Mouse (Mus musculus) heart, embryonic 16.5 days (tissue): ENCODE measurements around the gene Cdh6. TPM values are rescaled to one million over a fixed set of nuclear protein-coding genes. Genes with fewer than 3 reads are reported as not detected.

Experiments
- ATAC-seq: fragments of 200-750 bp; cut with Nextera tagmentation; replicated peaks from 2 replicates; pipeline ENCODE4 v1.8.0; 2017; ENCODE audit warnings: moderate number of reproducible peaks; ENCODE audit not compliant: insufficient read depth, low FRiP score; ENCODE audit errors: extremely low read depth
- H3K27ac ChIP-seq: fragments of 300-500 bp; sonication (generic); 2 replicates; pipeline ENCODE4 v1.5.1; 2014; ENCODE audit warnings: mild to moderate bottlenecking, low read length, control low read depth, moderate library complexity
- H3K27me3 ChIP-seq: fragments of 300-500 bp; sonication (generic); 2 replicates; pipeline ENCODE4 v1.6.1; 2014; ENCODE audit warnings: low read length, mixed read lengths; ENCODE audit not compliant: control insufficient read depth, insufficient read depth
- H3K36me3 ChIP-seq: fragments of 300-500 bp; sonication (generic); 2 replicates; pipeline ENCODE4 v1.6.1; 2014; ENCODE audit not compliant: control insufficient read depth, insufficient read depth
- H3K4me1 ChIP-seq: fragments of 300-500 bp; sonication (generic); 2 replicates; pipeline ENCODE4 v1.6.1; 2014; ENCODE audit warnings: low read length, mixed read lengths; ENCODE audit not compliant: control insufficient read depth, insufficient read depth
- H3K4me2 ChIP-seq: fragments of 300-500 bp; sonication (generic); 2 replicates; pipeline ENCODE4 v1.6.1; 2014; ENCODE audit warnings: low read depth, mild to moderate bottlenecking, control low read depth, low read length
- H3K4me3 ChIP-seq: fragments of 300-500 bp; sonication (generic); 2 replicates; pipeline ENCODE4 v1.5.1; 2014; ENCODE audit warnings: mild to moderate bottlenecking, control low read depth, low read length
- H3K9ac ChIP-seq: fragments of 300-500 bp; sonication (generic); 2 replicates; pipeline ENCODE4 v1.6.1; 2014; ENCODE audit warnings: low read length, control low read depth
- H3K9me3 ChIP-seq: fragments of 300-500 bp; sonication (generic); replicated peaks from 2 replicates; pipeline ENCODE4 v1.6.1; 2016; ENCODE audit warnings: low read length; ENCODE audit not compliant: control insufficient read depth
- WGBS: fragments of 180-500 bp; shearing (Covaris S2); extraction: QIAGEN DNeasy Blood & Tissue Kit; methylation state at CpG from one replicate; pipeline ENCODE4 v1.1.7; 2014; 5-methylcytosine and 5-hydroxymethylcytosine counted together
- polyA plus RNA-seq: library from polyadenylated mRNA; unstranded; fragments of >200 nt; fragmentation: Nextera tagmentation; extraction: Ambion mirVana; gene quantifications from 2 replicates; pipeline ENCODE4 v1.2.1, GENCODE M21; 2015

Gene Cdh6
- polyA plus RNA-seq, 1 experiment from 2014 or later, result 1.4 TPM

DNA sequence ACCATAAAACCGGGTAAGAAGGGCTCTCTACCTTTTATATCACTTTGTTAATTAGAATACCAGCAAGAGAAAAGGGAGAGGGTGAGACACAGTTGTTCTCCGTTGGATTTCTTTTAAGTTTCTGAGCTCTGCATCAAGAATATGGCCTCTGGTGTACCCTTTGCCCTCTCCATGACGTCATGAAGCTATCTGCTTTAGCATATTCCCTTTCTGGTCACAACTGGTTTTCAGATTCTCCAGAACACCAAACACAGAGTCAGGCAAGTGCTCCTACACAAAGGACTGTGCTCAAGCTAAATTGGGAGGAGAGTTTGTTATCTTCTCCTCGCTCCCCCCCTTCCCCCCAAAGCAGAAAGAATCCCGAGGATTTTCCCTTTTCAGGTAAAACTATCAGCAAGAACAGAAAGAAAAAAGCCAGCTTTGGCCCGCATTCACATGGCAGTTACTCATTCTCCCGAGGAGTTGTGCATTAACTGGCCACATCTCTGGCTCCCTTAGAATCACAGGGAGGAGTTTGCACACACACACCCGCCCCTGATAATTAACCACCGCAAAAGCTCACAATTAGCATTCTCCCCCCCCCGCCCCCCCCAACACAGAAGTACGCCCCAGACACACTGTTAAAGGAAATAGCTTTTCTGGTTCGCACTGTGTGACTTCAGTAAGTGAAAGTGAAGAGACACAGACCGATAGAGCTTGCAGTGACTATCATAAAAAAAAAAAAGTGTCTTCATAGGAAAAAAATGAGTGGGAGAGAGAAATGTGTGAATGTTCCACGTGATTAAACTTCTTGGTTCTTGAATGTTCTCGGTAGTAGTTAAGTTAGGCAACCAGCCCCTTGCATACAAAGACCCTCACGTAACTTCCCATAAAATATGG is 1.8 kb downstream of the Cdh6 start:
- 4% methylated on average over 16 of the region's 16 CpGs for whole genome bisulfite sequencing
- Histone ChIP-seq H3K9me3 (no peaks in the 10 kb centered on the region), H3K27me3 (peaks cover 15% of the 10 kb centered on the region), H3K36me3 (no peaks in the 10 kb centered on the region), H3K9ac (peak overlapping the region; percentile 47), H3K4me3 (peak overlapping the region; percentile 53), H3K4me2 (peak overlapping the region; percentile 69), H3K4me1 (peaks cover 8% of the 10 kb centered on the region), H3K27ac (no peak overlapping the region)
- no peak for ATAC-seq

DNA sequence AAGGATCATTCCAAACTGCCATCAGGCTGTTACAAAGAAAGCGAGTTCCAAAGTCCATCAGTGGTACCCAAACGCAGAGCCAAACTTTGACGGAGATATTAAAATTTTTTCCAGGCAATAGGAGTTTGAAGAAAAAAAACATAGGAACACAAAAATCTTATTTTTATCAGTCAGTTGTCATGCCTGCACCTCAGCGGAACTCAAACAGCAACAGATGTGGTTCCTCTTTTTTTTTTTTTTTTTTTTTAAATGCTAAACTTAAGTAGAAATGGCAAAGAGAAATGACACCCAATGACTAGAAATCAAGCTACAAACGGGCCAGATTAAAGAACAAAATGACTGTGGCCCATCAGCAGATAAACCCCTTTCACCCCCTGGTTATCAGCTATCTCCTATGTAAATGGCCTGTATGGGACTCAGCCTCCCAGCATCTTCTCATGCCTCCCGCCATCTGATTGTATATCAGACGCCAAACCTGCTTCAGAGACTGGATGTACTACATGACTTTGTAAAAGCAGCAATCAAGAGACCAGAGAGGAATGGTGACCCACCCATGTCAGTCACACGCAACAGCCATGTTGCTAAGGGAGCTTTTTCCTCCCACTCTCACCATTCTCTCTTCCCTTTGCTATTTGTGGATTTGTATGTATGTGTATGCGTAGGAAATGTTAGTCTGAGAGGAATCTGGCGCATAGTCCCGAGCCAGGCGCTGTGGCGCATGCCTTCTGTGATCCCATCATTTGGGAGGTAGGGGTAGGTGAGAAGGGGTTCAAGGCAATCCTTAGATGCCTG is 8.2 kb downstream of the Cdh6 start:
- H3K4me1 ChIP-seq, result no peaks in the 10 kb centered on the region
- H3K36me3 ChIP-seq, result no peaks in the 10 kb centered on the region
- 87% methylated on average over 13 of the region's 13 CpGs for WGBS
- ATAC-seq, result no peak
- H3K9ac ChIP-seq, result no peak overlapping the region
- no peaks in the 10 kb centered on the region for H3K9me3 ChIP-seq
- H3K27me3 ChIP-seq, result no peaks in the 10 kb centered on the region
- H3K27ac ChIP-seq, result no peak overlapping the region
- H3K4me3 ChIP-seq, result no peak overlapping the region
- no peak overlapping the region for H3K4me2 ChIP-seq

GRCm38 (mm10) chr15:13155820-13156219 is 17.7 kb downstream of the Cdh6 start:
- Histone ChIP-seq H3K27ac (no peak overlapping the region), H3K4me1 (peaks cover 9% of the 10 kb centered on the region), H3K4me2 (no peak overlapping the region), H3K9me3 (no peaks in the 10 kb centered on the region), H3K27me3 (no peaks in the 10 kb centered on the region), H3K9ac (no peak overlapping the region), H3K36me3 (no peaks in the 10 kb centered on the region), H3K4me3 (no peak overlapping the region)
- 92% methylated on average over 5 of the region's 5 CpGs for WGBS
- ATAC-seq, result no peak

DNA sequence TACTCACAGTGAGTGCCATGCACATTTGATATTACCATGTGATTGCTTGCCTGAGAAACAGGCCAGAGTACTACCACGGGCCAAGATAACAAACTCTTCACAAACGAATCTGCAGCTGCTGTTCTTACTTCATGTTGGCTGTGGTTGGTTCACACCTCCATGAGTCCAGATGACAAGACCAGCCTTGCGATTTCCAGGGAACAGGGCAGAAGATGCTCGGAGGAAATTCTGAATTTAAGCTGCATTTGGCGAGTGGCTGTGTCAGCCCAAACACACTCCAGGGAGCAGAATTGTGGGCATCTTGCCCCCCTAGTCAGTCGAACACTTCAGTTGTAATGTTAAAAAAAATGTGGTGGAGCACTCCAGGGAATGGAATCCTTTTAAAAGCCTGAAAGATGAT is 18.1 kb downstream of the Cdh6 start:
- Histone ChIP-seq H3K9ac (no peak overlapping the region), H3K27ac (no peak overlapping the region), H3K36me3 (no peaks in the 10 kb centered on the region), H3K4me3 (no peak overlapping the region), H3K27me3 (no peaks in the 10 kb centered on the region), H3K4me2 (no peak overlapping the region), H3K9me3 (no peaks in the 10 kb centered on the region), H3K4me1 (peaks cover 9% of the 10 kb centered on the region)
- no peak for ATAC-seq
- 70% methylated on average over 6 of the region's 6 CpGs for WGBS

DNA sequence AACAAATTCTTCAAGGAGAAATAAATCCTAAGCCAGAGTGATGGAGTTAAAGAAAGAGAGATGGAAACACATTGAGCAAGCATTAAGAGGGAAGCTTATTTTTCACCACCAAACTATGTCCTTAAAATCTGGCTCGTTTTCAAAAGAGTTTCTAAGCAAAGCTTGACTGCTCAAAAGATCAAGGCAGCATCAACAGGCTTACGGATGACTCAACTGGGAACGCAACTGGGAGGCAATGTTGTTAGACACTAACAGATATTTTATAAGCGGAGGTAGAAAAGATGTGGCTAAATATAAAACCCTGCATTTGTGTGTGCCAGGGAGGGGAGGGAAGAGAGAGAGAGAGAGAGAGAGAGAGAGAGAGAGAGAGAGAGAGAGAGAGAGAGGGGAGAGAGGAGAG is 31.5 kb downstream of the Cdh6 start:
- Histone ChIP-seq H3K27ac (no peak overlapping the region), H3K4me3 (no peak overlapping the region), H3K4me1 (no peaks in the 10 kb centered on the region), H3K36me3 (no peaks in the 10 kb centered on the region), H3K9me3 (no peaks in the 10 kb centered on the region), H3K4me2 (no peak overlapping the region), H3K27me3 (no peaks in the 10 kb centered on the region), H3K9ac (no peak overlapping the region)
- ATAC-seq, result no peak
- WGBS, result 64% methylated on average over 4 of the region's 4 CpGs

DNA sequence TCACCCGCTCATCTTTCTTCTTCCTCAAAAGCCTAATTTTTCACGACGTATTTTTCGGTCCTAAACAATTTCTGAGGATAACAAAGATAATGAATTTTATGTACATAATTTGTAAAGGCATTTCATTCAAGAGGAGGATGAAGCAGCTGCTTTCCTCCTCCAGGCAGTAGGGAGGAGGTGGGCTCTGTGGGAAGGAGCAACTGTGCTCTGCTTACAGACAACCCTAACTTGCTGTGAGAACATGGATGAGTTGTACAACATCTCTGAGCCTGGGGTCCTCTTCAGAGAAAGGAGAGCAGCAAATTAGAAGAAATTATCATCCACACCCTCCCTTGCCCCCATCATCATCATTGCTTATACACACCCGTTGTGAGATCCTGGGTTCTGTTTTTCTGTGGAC is 33.8 kb downstream of the Cdh6 start:
- Histone ChIP-seq H3K9me3 (no peaks in the 10 kb centered on the region), H3K4me3 (no peak overlapping the region), H3K4me2 (no peak overlapping the region), H3K36me3 (no peaks in the 10 kb centered on the region), H3K27ac (no peak overlapping the region), H3K9ac (no peak overlapping the region), H3K4me1 (no peaks in the 10 kb centered on the region), H3K27me3 (no peaks in the 10 kb centered on the region)
- 82% methylated on average over 5 of the region's 5 CpGs for WGBS
- no peak for ATAC-seq

DNA sequence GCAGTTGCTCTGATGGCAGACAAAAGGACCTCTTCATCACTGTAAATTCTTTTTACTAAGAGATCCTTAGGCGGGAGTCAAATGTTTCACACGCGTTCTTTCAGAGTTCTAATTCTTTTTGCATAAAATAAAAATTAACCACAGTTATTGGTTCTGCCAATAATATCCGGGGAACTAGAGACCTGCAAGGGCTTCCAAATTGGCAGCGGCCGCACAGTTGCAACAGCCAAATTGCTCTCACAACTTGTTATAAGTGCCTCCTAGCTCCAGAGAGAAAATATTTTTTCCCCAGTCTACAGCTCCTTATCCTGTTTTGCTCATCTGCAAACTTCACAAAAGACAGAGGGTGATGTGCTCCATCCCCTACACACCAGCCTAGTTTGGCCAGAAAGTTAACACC is 36.3 kb downstream of the Cdh6 start:
- 91% methylated on average over 6 of the region's 6 CpGs for WGBS

GRCm38 (mm10) chr15:13134086-13134485 is 39.4 kb downstream of the Cdh6 start:
- ATAC-seq, result no peak
- WGBS, result 77% methylated on average over 1 of the region's 1 CpGs
- H3K36me3 ChIP-seq, result no peaks in the 10 kb centered on the region
- no peak overlapping the region for H3K9ac ChIP-seq
- no peak overlapping the region for H3K4me2 ChIP-seq
- no peak overlapping the region for H3K4me3 ChIP-seq
- H3K4me1 ChIP-seq, result no peaks in the 10 kb centered on the region
- no peak overlapping the region for H3K27ac ChIP-seq
- H3K27me3 ChIP-seq, result no peaks in the 10 kb centered on the region
- no peaks in the 10 kb centered on the region for H3K9me3 ChIP-seq

More for the DNA sequence above, 36.3 kb downstream of the Cdh6 start:
- H3K9me3 ChIP-seq, result no peaks in the 10 kb centered on the region
- no peaks in the 10 kb centered on the region for H3K4me1 ChIP-seq
- ATAC-seq, result no peak
- no peak overlapping the region for H3K27ac ChIP-seq
- H3K27me3 ChIP-seq, result no peaks in the 10 kb centered on the region
- no peak overlapping the region for H3K9ac ChIP-seq
- no peak overlapping the region for H3K4me2 ChIP-seq
- no peak overlapping the region for H3K4me3 ChIP-seq
- H3K36me3 ChIP-seq, result no peaks in the 10 kb centered on the region

DNA sequence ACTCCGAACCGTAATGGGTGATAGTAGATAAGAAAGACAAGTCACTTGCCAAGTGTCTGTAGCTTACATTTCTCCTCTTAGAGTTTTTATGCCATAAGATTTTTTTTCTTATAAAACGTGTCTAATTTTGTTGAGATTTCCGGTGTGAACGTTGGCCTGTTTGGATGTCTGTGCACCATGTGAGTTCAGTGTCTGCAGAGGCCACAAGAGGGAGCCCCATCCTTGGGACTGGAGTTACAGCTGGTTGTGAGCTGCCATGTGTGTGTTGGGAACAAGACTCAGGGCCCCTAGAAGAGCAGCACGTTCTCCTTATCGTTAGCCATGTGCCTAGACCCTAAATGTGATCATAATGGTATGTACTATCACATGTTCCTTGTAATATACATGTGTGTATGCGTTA is 40.1 kb downstream of the Cdh6 start:
- Histone ChIP-seq H3K27ac (no peak overlapping the region), H3K4me2 (no peak overlapping the region), H3K9me3 (no peaks in the 10 kb centered on the region), H3K4me3 (no peak overlapping the region), H3K27me3 (no peaks in the 10 kb centered on the region), H3K4me1 (no peaks in the 10 kb centered on the region), H3K9ac (no peak overlapping the region), H3K36me3 (no peaks in the 10 kb centered on the region)
- ATAC-seq, result no peak
- WGBS, result 86% methylated on average over 8 of the region's 8 CpGs
